Mouse (Mus musculus) limb, embryonic 14.5 days (tissue): ENCODE results near the gene Zfp639. TPM values are rescaled to one million over a fixed set of nuclear protein-coding genes. Genes with fewer than 3 reads are reported as not detected.

Experiments used
- ATAC-seq: fragments of 200-750 bp; cut with Nextera tagmentation; 2 replicates; pipeline ENCODE4 v1.8.0; 2017; ENCODE audit warnings: low read depth, moderate number of reproducible peaks, moderate TSS enrichment; ENCODE audit not compliant: low FRiP score
- DNase-seq: peaks from one replicate; pipeline ENCODE4 v3.0.0-alpha.2; 2015; ENCODE audit warnings: low spot score
- H3K27ac ChIP-seq: fragments of 300-500 bp; sonication (generic); replicated peaks from 2 replicates; pipeline ENCODE4 v1.5.1; 2014; ENCODE audit warnings: low read depth, mild to moderate bottlenecking, low read length, moderate library complexity, mixed read lengths
- H3K27me3 ChIP-seq: fragments of 300-500 bp; sonication (generic); 2 replicates; pipeline ENCODE4 v1.6.1; 2014; ENCODE audit warnings: low read length, mixed read lengths; ENCODE audit not compliant: control insufficient read depth, insufficient read depth
- H3K36me3 ChIP-seq: fragments of 300-500 bp; sonication (generic); 2 replicates; pipeline ENCODE4 v1.6.1; 2014; ENCODE audit warnings: mild to moderate bottlenecking, low read length, moderate library complexity, mixed read lengths; ENCODE audit not compliant: control insufficient read depth, insufficient read depth
- H3K4me1 ChIP-seq: fragments of 300-500 bp; sonication (generic); 2 replicates; pipeline ENCODE4 v1.6.1; 2014; ENCODE audit warnings: antibody characterized with exemption, low read length, mixed read lengths; ENCODE audit not compliant: control insufficient read depth, insufficient read depth
- H3K4me2 ChIP-seq: fragments of 300-500 bp; sonication (generic); replicated peaks from 2 replicates; pipeline ENCODE4 v1.6.1; 2014; ENCODE audit warnings: low read depth, mild to moderate bottlenecking, low read length, moderate library complexity; ENCODE audit not compliant: severe bottlenecking
- H3K4me3 ChIP-seq: fragments of 300-500 bp; sonication (generic); replicated peaks from 2 replicates; pipeline ENCODE4 v1.5.1; 2014; ENCODE audit warnings: low read length
- H3K9ac ChIP-seq: fragments of 300-500 bp; sonication (generic); 2 replicates; pipeline ENCODE4 v1.6.1; 2014; ENCODE audit warnings: mild to moderate bottlenecking, low read depth, low read length, moderate library complexity; ENCODE audit not compliant: severe bottlenecking
- H3K9me3 ChIP-seq: fragments of 300-500 bp; sonication (generic); 2 replicates; pipeline ENCODE4 v1.6.1; 2016; ENCODE audit warnings: low read length; ENCODE audit not compliant: control insufficient read depth
- POLR2A ChIP-seq: fragments of 200-500 bp; IDR thresholded peaks from 2 replicates; pipeline ENCODE4 v1.8.0; 2012; ENCODE audit warnings: inconsistent platforms, mild to moderate bottlenecking, moderate library complexity, borderline replicate concordance; ENCODE audit not compliant: insufficient read depth, insufficient read length; ENCODE audit errors: extremely low read depth
- WGBS: fragments of 180-500 bp; shearing (Covaris S2); extraction: QIAGEN DNeasy Blood & Tissue Kit; methylation state at CpG from one replicate; pipeline ENCODE4 v1.1.7; 2014; 5-methylcytosine and 5-hydroxymethylcytosine counted together
- polyA plus RNA-seq, 2 experiments: library from polyadenylated mRNA; depleted of rRNA in 1 of 2; stranded (reverse) in 1 of 2; unstranded in 1 of 2; fragments of >200 nt; fragmentation: Nextera tagmentation in 1 of 2; extraction: Ambion mirVana in 1 of 2; gene quantifications; 2 replicates each; pipeline versions ENCODE4 v1.2.1 to v1.2.3; 2012 to 2014

Gene Zfp639
- polyA plus RNA-seq, 2 experiments = 48.1 to 61.5 TPM

DNA sequence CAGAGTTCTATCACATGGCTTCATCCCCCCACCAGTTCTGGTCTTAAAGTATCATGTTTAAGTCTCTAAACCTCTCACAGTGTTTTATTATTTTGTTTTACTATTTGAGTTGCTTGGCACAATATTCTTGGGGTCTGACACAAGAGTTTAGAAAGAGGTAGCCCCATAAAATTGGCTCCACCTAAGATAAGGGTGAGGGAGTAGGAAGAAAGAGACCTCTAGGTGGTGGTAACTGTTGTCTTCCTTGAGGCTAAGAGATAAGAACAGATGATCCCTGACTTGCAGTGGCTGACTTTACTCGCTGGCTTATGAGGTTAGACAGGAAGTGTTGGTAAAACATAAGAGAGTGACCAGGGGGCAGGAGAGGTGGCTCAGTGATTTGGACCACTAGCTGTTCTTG lies 25.6 kb downstream of the Zfp639 start:
- Histone ChIP-seq H3K4me3 (no peak overlapping the region), H3K4me2 (no peak overlapping the region), H3K4me1 (no peaks in the 10 kb centered on the region), H3K9me3 (no peaks in the 10 kb centered on the region), H3K27me3 (no peaks in the 10 kb centered on the region), H3K27ac (no peak overlapping the region), H3K36me3 (peaks cover 55% of the 10 kb centered on the region), H3K9ac (no peak overlapping the region)
- no peak for DNase-seq
- WGBS = 76% methylated on average over 1 of the region's 1 CpGs
- no peak for TF ChIP-seq POLR2A
- ATAC-seq = no peak

DNA sequence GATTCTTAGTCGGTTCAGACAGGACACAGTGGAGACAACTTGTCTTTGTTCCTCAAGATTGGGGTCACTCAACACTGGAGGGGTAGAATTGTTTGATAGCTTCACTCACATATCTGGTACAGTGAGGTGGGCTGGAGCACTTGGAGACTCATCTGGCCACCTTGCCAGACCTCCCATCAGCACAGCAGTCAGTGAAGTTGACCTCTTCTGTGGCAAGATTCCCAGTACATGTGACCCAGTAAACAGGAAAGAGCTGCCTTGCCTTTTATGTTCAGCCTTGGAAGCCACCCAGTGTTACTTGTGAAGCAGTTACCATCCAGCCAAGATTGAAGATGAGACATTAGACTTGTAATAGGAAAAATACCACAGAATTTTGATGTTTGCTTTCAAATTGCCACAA lies 27.5 kb downstream of the Zfp639 start:
- DNase-seq (no peak), ATAC-seq (no peak)
- H3K27ac ChIP-seq = no peak overlapping the region
- H3K4me2 ChIP-seq = no peak overlapping the region
- WGBS = 90% methylated on average over 1 of the region's 1 CpGs
- no peak overlapping the region for H3K9ac ChIP-seq
- no peaks in the 10 kb centered on the region for H3K27me3 ChIP-seq
- H3K4me1 ChIP-seq = no peaks in the 10 kb centered on the region
- H3K4me3 ChIP-seq = no peak overlapping the region
- TF ChIP-seq POLR2A = no peak
- H3K36me3 ChIP-seq = peaks cover 58% of the 10 kb centered on the region
- no peaks in the 10 kb centered on the region for H3K9me3 ChIP-seq

DNA sequence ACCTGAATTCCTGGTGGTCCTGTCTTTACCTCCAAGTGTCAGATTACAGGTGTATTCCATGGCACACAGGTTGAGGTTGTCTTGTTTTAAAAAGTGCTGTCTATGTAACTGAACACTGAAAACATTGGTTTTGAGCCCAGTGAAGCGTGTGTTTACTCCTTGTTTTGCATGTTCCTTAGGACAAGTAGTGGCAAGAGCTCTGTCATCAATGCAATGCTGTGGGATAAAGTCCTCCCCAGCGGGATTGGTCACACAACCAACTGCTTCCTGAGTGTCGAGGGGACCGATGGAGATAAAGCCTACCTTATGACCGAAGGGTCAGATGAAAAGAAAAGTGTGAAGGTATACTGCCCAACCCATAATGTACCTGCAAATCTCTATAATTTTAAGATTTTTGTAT lies 28.0 kb downstream of the Zfp639 start:
- peaks cover 59% of the 10 kb centered on the region for H3K36me3 ChIP-seq
- no peak for DNase-seq

DNA sequence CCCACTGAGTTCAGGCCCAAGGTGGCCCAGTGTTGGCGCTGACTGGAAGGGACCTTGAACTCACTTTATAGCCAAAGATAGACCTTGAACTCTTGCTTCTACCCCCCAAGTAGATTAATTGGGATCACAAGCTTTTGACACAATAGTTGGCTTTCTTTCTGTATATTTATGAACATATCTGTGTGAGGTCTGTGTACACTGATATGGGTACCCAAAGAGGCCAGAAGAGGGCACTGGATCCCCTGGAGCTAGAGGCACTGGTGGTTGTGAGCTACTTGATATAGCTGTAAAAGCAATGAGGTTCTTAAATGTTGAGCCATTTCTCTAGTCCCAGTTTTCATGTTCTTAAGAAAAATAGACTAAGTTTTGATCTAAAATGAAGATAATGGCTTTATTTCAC lies 43.0 kb downstream of the Zfp639 start:
- no peak for TF ChIP-seq POLR2A
- Histone ChIP-seq H3K9me3 (no peaks in the 10 kb centered on the region), H3K27ac (no peak overlapping the region), H3K9ac (no peak overlapping the region), H3K27me3 (no peaks in the 10 kb centered on the region), H3K4me1 (no peaks in the 10 kb centered on the region), H3K4me2 (no peak overlapping the region), H3K4me3 (no peak overlapping the region), H3K36me3 (peaks cover 36% of the 10 kb centered on the region)
- WGBS = 85% methylated on average over 1 of the region's 1 CpGs
- ATAC-seq = no peak
- DNase-seq = no peak

More for the DNA sequence above, 28.0 kb downstream of the Zfp639 start:
- no peak overlapping the region for H3K27ac ChIP-seq
- H3K4me2 ChIP-seq = no peak overlapping the region
- H3K4me3 ChIP-seq = no peak overlapping the region
- TF ChIP-seq POLR2A = no peak
- WGBS = 94% methylated on average over 5 of the region's 5 CpGs
- no peaks in the 10 kb centered on the region for H3K9me3 ChIP-seq
- no peaks in the 10 kb centered on the region for H3K4me1 ChIP-seq
- no peak overlapping the region for H3K9ac ChIP-seq
- H3K27me3 ChIP-seq = no peaks in the 10 kb centered on the region
- ATAC-seq = no peak

DNA sequence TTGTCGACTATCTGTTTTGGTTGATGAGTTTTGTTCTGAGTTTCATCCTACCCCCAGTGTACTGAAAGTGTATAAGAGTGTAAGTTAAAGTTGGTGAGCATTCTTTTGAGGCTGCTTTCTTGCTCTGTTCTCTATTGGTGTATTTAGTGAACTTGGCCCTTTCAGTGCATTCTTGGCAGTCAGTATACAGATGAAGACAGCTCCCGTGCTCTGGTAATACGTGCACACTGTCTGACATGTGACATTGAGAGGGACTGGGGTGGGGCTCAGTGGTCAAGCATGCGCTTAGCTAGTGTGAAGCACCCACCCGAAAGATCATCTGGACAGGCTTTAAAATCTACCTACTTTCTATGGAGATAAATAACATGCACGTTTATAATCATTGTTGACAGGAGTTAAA lies 53.3 kb downstream of the Zfp639 start:
- Histone ChIP-seq H3K36me3 (peaks cover 63% of the 10 kb centered on the region), H3K4me2 (no peak overlapping the region), H3K27me3 (no peaks in the 10 kb centered on the region), H3K27ac (no peak overlapping the region), H3K4me3 (no peak overlapping the region), H3K9ac (no peak overlapping the region), H3K4me1 (no peaks in the 10 kb centered on the region), H3K9me3 (no peaks in the 10 kb centered on the region)
- WGBS = 93% methylated on average over 6 of the region's 6 CpGs
- no peak for DNase-seq
- no peak for ATAC-seq
- no peak for TF ChIP-seq POLR2A

Other genes with a start within 250 kb of the Zfp639 start
- gene Zmat3, start 144.2 kb upstream of the Zfp639 start, polyA plus RNA-seq (2012; rRNA removed) = 12.6 and 15.1 TPM in 2 replicates
- gene Zmat3, start 144.2 kb upstream of the Zfp639 start, polyA plus RNA-seq (2014; fragmentation: Nextera tagmentation; extraction: Ambion mirVana) = 7.1 and 7.7 TPM in 2 replicates
- 17.1 and 20.7 TPM in 2 replicates for gene Pik3ca, start 112.6 kb upstream of the Zfp639 start, polyA plus RNA-seq (2012; rRNA removed)
- gene Pik3ca, start 112.6 kb upstream of the Zfp639 start, polyA plus RNA-seq (2014; fragmentation: Nextera tagmentation; extraction: Ambion mirVana) = 17.0 and 21.8 TPM in 2 replicates
- not detected in 2 replicates for gene Kcnmb3, start 18.0 kb upstream of the Zfp639 start, polyA plus RNA-seq (2012; rRNA removed)
- gene Kcnmb3, start 18.0 kb upstream of the Zfp639 start, polyA plus RNA-seq (2014; fragmentation: Nextera tagmentation; extraction: Ambion mirVana) = not detected in 2 replicates
- gene Mfn1, start 19.2 kb downstream of the Zfp639 start, polyA plus RNA-seq (2012; rRNA removed) = 20.7 and 31.5 TPM in 2 replicates
- gene Mfn1, start 19.2 kb downstream of the Zfp639 start, polyA plus RNA-seq (2014; fragmentation: Nextera tagmentation; extraction: Ambion mirVana) = 22.9 and 28.7 TPM in 2 replicates
- gene Gnb4, start 106.3 kb downstream of the Zfp639 start, polyA plus RNA-seq (2012; rRNA removed) = 70.3 and 97.8 TPM in 2 replicates
- gene Gnb4, start 106.3 kb downstream of the Zfp639 start, polyA plus RNA-seq (2014; fragmentation: Nextera tagmentation; extraction: Ambion mirVana) = 78.0 and 84.9 TPM in 2 replicates
- 62.4 and 67.9 TPM in 2 replicates for gene Actl6a, start 196.0 kb downstream of the Zfp639 start, polyA plus RNA-seq (2012; rRNA removed)
- 124 and 135 TPM in 2 replicates for gene Actl6a, start 196.0 kb downstream of the Zfp639 start, polyA plus RNA-seq (2014; fragmentation: Nextera tagmentation; extraction: Ambion mirVana)
- gene Ndufb5, start 226.7 kb downstream of the Zfp639 start, polyA plus RNA-seq (2012; rRNA removed) = 229 and 243 TPM in 2 replicates
- 326 and 330 TPM in 2 replicates for gene Ndufb5, start 226.7 kb downstream of the Zfp639 start, polyA plus RNA-seq (2014; fragmentation: Nextera tagmentation; extraction: Ambion mirVana)
- gene Mrpl47, start 227.3 kb downstream of the Zfp639 start, polyA plus RNA-seq (2012; rRNA removed) = 7.8 and 15.4 TPM in 2 replicates
- gene Mrpl47, start 227.3 kb downstream of the Zfp639 start, polyA plus RNA-seq (2014; fragmentation: Nextera tagmentation; extraction: Ambion mirVana) = 31.3 and 33.2 TPM in 2 replicates